Mouse (Mus musculus) thymus, adult 18-20 months (tissue): ENCODE data around the gene Trabd2b.

ENCODE experiments used
- DNase-seq, 2 experiments: peaks; one replicate each; pipeline ENCODE4 v3.0.0; 2022; ENCODE audit warnings: mixed read lengths in 2 of 2

Trabd2b gene

GRCm38 (mm10) chr4:114448393-114449052 is 42.0 kb downstream of the Trabd2b start:
- no peak for DNase-seq

GRCm38 (mm10) chr4:114453101-114453500 is 46.6 kb downstream of the Trabd2b start:
- DNase-seq, result no peak

GRCm38 (mm10) chr4:114454016-114454415 is 47.5 kb downstream of the Trabd2b start:
- no peak for DNase-seq

GRCm38 (mm10) chr4:114454495-114455186 is 48.1 kb downstream of the Trabd2b start:
- no peak for DNase-seq

- DNase-seq, result no peak
Measured at GRCm38 (mm10) chr4:114457111-114457510, 50.6 kb downstream of the Trabd2b start.

- no peak for DNase-seq
Measured at GRCm38 (mm10) chr4:114459591-114459990, 53.1 kb downstream of the Trabd2b start.

- DNase-seq, result no peak
Measured at GRCm38 (mm10) chr4:114460401-114460800, 53.9 kb downstream of the Trabd2b start.

GRCm38 (mm10) chr4:114461093-114461492 is 54.6 kb downstream of the Trabd2b start:
- DNase-seq, result no peak

GRCm38 (mm10) chr4:114465641-114466040 is 59.1 kb downstream of the Trabd2b start:
- no peak for DNase-seq

GRCm38 (mm10) chr4:114467371-114468094 is 61.0 kb downstream of the Trabd2b start:
- no peak for DNase-seq

GRCm38 (mm10) chr4:114468095-114468429 is 61.5 kb downstream of the Trabd2b start:
- DNase-seq, result no peak

GRCm38 (mm10) chr4:114469881-114470280 is 63.4 kb downstream of the Trabd2b start:
- DNase-seq, result no peak

GRCm38 (mm10) chr4:114472143-114472542 is 65.6 kb downstream of the Trabd2b start:
- DNase-seq, result no peak

GRCm38 (mm10) chr4:114476316-114476715 is 69.8 kb downstream of the Trabd2b start:
- DNase-seq, result no peak

- no peak for DNase-seq
Measured at GRCm38 (mm10) chr4:114477082-114477771, 70.7 kb downstream of the Trabd2b start.

GRCm38 (mm10) chr4:114481518-114481917 is 75.0 kb downstream of the Trabd2b start:
- DNase-seq, result no peak

- DNase-seq, result no peak
Measured at GRCm38 (mm10) chr4:114484173-114484572, 77.6 kb downstream of the Trabd2b start.

- DNase-seq, result no peak
Measured at GRCm38 (mm10) chr4:114485996-114486395, 79.5 kb downstream of the Trabd2b start.

- no peak for DNase-seq
Measured at GRCm38 (mm10) chr4:114486885-114487531, 80.5 kb downstream of the Trabd2b start.

- DNase-seq, result no peak
Measured at GRCm38 (mm10) chr4:114487701-114488100, 81.2 kb downstream of the Trabd2b start.

- no peak for DNase-seq
Measured at GRCm38 (mm10) chr4:114492157-114492556, 85.6 kb downstream of the Trabd2b start.

- no peak for DNase-seq
Measured at GRCm38 (mm10) chr4:114494035-114494434, 87.5 kb downstream of the Trabd2b start.
